Mouse (Mus musculus) forebrain, embryonic 14.5 days (tissue): ENCODE data around the gene Olfr1286. TPM values are rescaled to one million over a fixed set of nuclear protein-coding genes. Genes with fewer than 3 reads are reported as not detected.

ENCODE experiments used
- ATAC-seq: fragments of 200-750 bp; cut with Nextera tagmentation; 2 replicates; pipeline ENCODE4 v1.8.0; 2017; ENCODE audit warnings: mild to moderate bottlenecking, moderate library complexity
- DNase-seq: peaks from one replicate; pipeline ENCODE4 v3.0.0-alpha.2; 2015; ENCODE audit warnings: low spot score
- H3K27ac ChIP-seq: fragments of 300-500 bp; sonication (generic); 2 replicates; pipeline ENCODE4 v1.5.1; 2014; ENCODE audit warnings: low read depth, mild to moderate bottlenecking, control low read depth, low read length, moderate library complexity
- H3K27me3 ChIP-seq: fragments of 300-500 bp; sonication (generic); replicated peaks from 2 replicates; pipeline ENCODE4 v1.6.1; 2014; ENCODE audit warnings: low read length, control low read depth, mixed read lengths; ENCODE audit not compliant: control insufficient read depth, insufficient read depth
- H3K36me3 ChIP-seq: fragments of 300-500 bp; sonication (generic); 2 replicates; pipeline ENCODE4 v1.6.1; 2014; ENCODE audit warnings: low read length, control low read depth; ENCODE audit not compliant: control insufficient read depth, insufficient read depth
- H3K4me1 ChIP-seq: fragments of 300-500 bp; sonication (generic); 2 replicates; pipeline ENCODE4 v1.6.1; 2014; ENCODE audit warnings: antibody characterized with exemption, low read length, control low read depth; ENCODE audit not compliant: control insufficient read depth, insufficient read depth
- H3K4me2 ChIP-seq: fragments of 300-500 bp; sonication (generic); 2 replicates; pipeline ENCODE4 v1.6.1; 2014; ENCODE audit warnings: mild to moderate bottlenecking, control low read depth, low read length
- H3K4me3 ChIP-seq: fragments of 300-500 bp; sonication (generic); 2 replicates; pipeline ENCODE4 v1.5.1; 2014; ENCODE audit warnings: low read depth, low read length, control low read depth
- H3K9ac ChIP-seq: fragments of 300-500 bp; sonication (generic); 2 replicates; pipeline ENCODE4 v1.6.1; 2014; ENCODE audit warnings: mild to moderate bottlenecking, low read length, control low read depth, moderate library complexity
- H3K9me3 ChIP-seq: fragments of 300-500 bp; sonication (generic); replicated peaks from 2 replicates; pipeline ENCODE4 v1.6.1; 2016; ENCODE audit warnings: low read length, control low read depth, mixed read lengths; ENCODE audit not compliant: control insufficient read depth
- WGBS: fragments of 180-500 bp; shearing (Covaris S2); extraction: QIAGEN DNeasy Blood & Tissue Kit; methylation state at CpG from one replicate; pipeline ENCODE4 v1.1.7; 2014; 5-methylcytosine and 5-hydroxymethylcytosine counted together
- polyA plus RNA-seq: library from polyadenylated mRNA; unstranded; fragments of >200 nt; fragmentation: Nextera tagmentation; extraction: Ambion mirVana; gene quantifications from 2 replicates; pipeline ENCODE4 v1.2.1, GENCODE M21; 2014

Olfr1286 gene
- not detected in 2 replicates for polyA plus RNA-seq

DNA sequence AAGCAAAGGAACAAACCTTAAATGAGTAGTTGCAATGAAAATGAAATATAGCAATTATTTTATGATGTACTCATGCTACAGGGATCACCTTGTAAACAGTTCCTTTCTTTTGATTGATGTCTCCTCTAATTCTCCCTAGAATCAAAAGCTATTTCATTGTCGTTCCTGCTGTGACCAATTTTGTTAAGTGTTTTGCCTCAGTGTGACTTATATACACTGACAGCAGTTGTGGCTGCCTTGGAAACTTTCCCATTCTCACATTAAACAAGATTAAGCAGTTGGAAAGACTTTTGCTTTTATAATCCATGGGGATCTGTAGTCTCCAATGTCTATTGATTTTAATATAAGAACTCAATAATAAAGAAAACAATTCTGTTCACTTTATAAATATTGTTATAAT is at the start of gene Olfr1286:
Gene Olfr1286, minus strand, starts transcription at position 185 of the 400 bp plus-strand sequence.
- H3K4me1 ChIP-seq: no peaks in the 10 kb centered on the region
- 68% methylated on average over 1 of the region's 1 CpGs for WGBS
- no peak for ATAC-seq
- H3K36me3 ChIP-seq: no peaks in the 10 kb centered on the region
- H3K27ac ChIP-seq: no peak within 1 kb of the TSS
- no peak for DNase-seq
- no peak within 1 kb of the TSS for H3K4me3 ChIP-seq
- H3K9ac ChIP-seq: no peak within 1 kb of the TSS
- H3K4me2 ChIP-seq: no peak within 1 kb of the TSS
- H3K9me3 ChIP-seq: no peaks in the 10 kb centered on the region
- no peaks in the 10 kb centered on the region for H3K27me3 ChIP-seq

- no peak for DNase-seq
- no peaks in the 10 kb centered on the region for H3K27me3 ChIP-seq
- H3K36me3 ChIP-seq: no peaks in the 10 kb centered on the region
- WGBS: 72% methylated on average over 1 of the region's 1 CpGs
- H3K4me3 ChIP-seq: no peak within 1 kb of the TSS
- H3K9me3 ChIP-seq: no peaks in the 10 kb centered on the region
- H3K9ac ChIP-seq: no peak within 1 kb of the TSS
- no peak for ATAC-seq
- H3K4me1 ChIP-seq: no peaks in the 10 kb centered on the region
- H3K27ac ChIP-seq: no peak within 1 kb of the TSS
- no peak within 1 kb of the TSS for H3K4me2 ChIP-seq
Measured at GRCm38 (mm10) chr2:111448842-111449241, 25.9 kb upstream of the Olfr1286 start, which contains the start of gene Olfr1287. Gene Olfr1287 (plus strand): TSS chr2:111449142.

DNA sequence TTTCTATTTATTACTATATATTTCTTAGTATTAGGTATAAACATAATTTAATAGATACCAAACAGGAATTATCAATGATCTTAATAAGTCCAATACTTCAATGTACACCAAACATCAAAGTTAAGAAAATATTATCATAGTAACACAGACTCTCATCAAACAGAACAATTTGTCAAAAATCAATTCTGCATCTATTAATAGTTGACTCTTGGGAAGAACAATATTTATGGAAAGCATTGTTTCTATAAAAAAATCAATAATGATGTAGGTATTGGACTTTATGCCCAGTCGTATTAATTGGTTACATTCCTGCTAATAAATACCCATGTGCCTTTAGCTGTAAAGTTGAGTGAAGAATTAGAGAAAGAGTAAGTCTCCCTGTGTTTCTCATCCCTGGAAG is 47.7 kb downstream of the Olfr1286 start, which contains the start of gene Olfr1284:
Gene Olfr1284, plus strand, starts transcription at position 301 of the 400 bp plus-strand sequence.
- Histone ChIP-seq H3K27me3 (no peaks in the 10 kb centered on the region), H3K36me3 (no peaks in the 10 kb centered on the region)
- 94% methylated on average over 1 of the region's 1 CpGs for WGBS

More for the DNA sequence above, 47.7 kb downstream of the Olfr1286 start, which contains the start of gene Olfr1284:
- no peaks in the 10 kb centered on the region for H3K9me3 ChIP-seq
- H3K4me2 ChIP-seq: no peak within 1 kb of the TSS
- no peaks in the 10 kb centered on the region for H3K4me1 ChIP-seq
- H3K27ac ChIP-seq: no peak within 1 kb of the TSS
- DNase-seq (no peak), ATAC-seq (no peak)
- H3K9ac ChIP-seq: no peak within 1 kb of the TSS
- H3K4me3 ChIP-seq: no peak within 1 kb of the TSS

Other genes starting within 250 kb of the Olfr1286 start
- gene 4930430A15Rik, start 193.5 kb downstream of the Olfr1286 start, polyA plus RNA-seq: not detected in 2 replicates
- not detected in 2 replicates for gene Olfr1275, start 187.8 kb downstream of the Olfr1286 start, polyA plus RNA-seq
- not detected in 2 replicates for gene Olfr1276, start 168.6 kb downstream of the Olfr1286 start, polyA plus RNA-seq
- not detected in 2 replicates for gene Olfr1277, start 149.0 kb downstream of the Olfr1286 start, polyA plus RNA-seq
- gene Olfr1278, start 133.0 kb downstream of the Olfr1286 start, polyA plus RNA-seq: not detected in 2 replicates
- gene Olfr1279, start 122.5 kb downstream of the Olfr1286 start, polyA plus RNA-seq: not detected in 2 replicates
- gene Olfr1280, start 109.1 kb downstream of the Olfr1286 start, polyA plus RNA-seq: not detected in 2 replicates
- not detected in 2 replicates for gene Olfr1281, start 96.6 kb downstream of the Olfr1286 start, polyA plus RNA-seq
- not detected in 2 replicates for gene Olfr1282, start 87.0 kb downstream of the Olfr1286 start, polyA plus RNA-seq
- not detected in 2 replicates for gene Olfr1283, start 56.3 kb downstream of the Olfr1286 start, polyA plus RNA-seq
- gene Olfr1284, start 47.6 kb downstream of the Olfr1286 start, polyA plus RNA-seq: not detected in 2 replicates
- gene Olfr1287, start 26.0 kb upstream of the Olfr1286 start, polyA plus RNA-seq: not detected in 2 replicates
- gene Olfr1288, start 51.0 kb upstream of the Olfr1286 start, polyA plus RNA-seq: not detected in 2 replicates
- gene Olfr1289, start 57.7 kb upstream of the Olfr1286 start, polyA plus RNA-seq: not detected in 2 replicates
- not detected in 2 replicates for gene Olfr1290, start 70.7 kb upstream of the Olfr1286 start, polyA plus RNA-seq
- not detected in 2 replicates for gene Olfr1291-ps1, start 74.1 kb upstream of the Olfr1286 start, polyA plus RNA-seq
- gene Olfr1293-ps, start 102.1 kb upstream of the Olfr1286 start, polyA plus RNA-seq: not detected in 2 replicates
- not detected in 2 replicates for gene Olfr1294, start 117.2 kb upstream of the Olfr1286 start, polyA plus RNA-seq
- gene Olfr1295, start 146.6 kb upstream of the Olfr1286 start, polyA plus RNA-seq: not detected in 2 replicates
- gene Olfr1297, start 203.4 kb upstream of the Olfr1286 start, polyA plus RNA-seq: not detected in 2 replicates
- gene Olfr1298, start 226.1 kb upstream of the Olfr1286 start, polyA plus RNA-seq: not detected in 2 replicates
- not detected in 2 replicates for gene Olfr1299, start 238.3 kb upstream of the Olfr1286 start, polyA plus RNA-seq